Mouse (Mus musculus): ENCODE measurements around the gene Eya3.

DNA sequence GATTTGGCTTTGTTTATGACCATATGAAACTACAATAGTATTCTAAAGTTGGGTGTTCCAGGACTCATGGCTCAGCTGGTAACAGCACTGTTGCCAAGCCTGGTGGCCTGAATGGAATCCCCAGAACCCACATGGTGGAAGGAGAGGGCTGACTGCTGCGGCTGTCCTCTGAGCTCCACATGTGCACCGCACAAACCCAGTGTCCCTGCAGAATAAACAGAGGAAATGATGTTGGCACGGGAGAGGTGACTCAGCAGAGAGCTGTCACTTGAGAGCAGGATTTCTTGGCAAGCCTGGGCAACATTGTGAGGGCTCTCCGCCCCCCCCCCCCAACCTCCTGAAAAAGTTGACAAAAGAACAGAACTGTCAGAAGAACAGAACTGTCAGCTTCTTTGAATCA is 14.1 kb downstream of the Eya3 start:
- TF ChIP-seq GATA1 (IDR thresholded peaks at IDR 0.05; ENCODE audit: low read length) (no peak), TAL1 (IDR thresholded peaks at IDR 0.05; ENCODE audit: low read length) (no peak)

All from erythroblast, embryonic 14.5 days (primary cell).